Mouse (Mus musculus) liver, embryonic 16.5 days (tissue): ENCODE results near the gene Ssc4d. TPM values are rescaled to one million over a fixed set of nuclear protein-coding genes. Genes with fewer than 3 reads are reported as not detected.

Experiments used
- ATAC-seq: fragments of 200-750 bp; cut with Nextera tagmentation; 2 replicates; pipeline ENCODE4 v1.8.0; 2017; ENCODE audit warnings: low read depth, mild to moderate bottlenecking, moderate number of reproducible peaks, moderate library complexity
- H3K27ac ChIP-seq: fragments of 300-500 bp; sonication (generic); 2 replicates; pipeline ENCODE4 v1.5.1; 2014; ENCODE audit warnings: mild to moderate bottlenecking, low read length
- H3K27me3 ChIP-seq: fragments of 300-500 bp; sonication (generic); 2 replicates; pipeline ENCODE4 v1.6.1; 2014; ENCODE audit warnings: low read depth, low read length, mixed read lengths; ENCODE audit not compliant: control insufficient read depth, insufficient read depth
- H3K36me3 ChIP-seq: fragments of 300-500 bp; sonication (generic); 2 replicates; pipeline ENCODE4 v1.6.1; 2014; ENCODE audit warnings: mild to moderate bottlenecking; ENCODE audit not compliant: control insufficient read depth, insufficient read depth
- H3K4me1 ChIP-seq: fragments of 300-500 bp; sonication (generic); 2 replicates; pipeline ENCODE4 v1.6.1; 2014; ENCODE audit warnings: low read depth, low read length, mixed read lengths; ENCODE audit not compliant: control insufficient read depth
- H3K4me2 ChIP-seq: fragments of 300-500 bp; sonication (generic); 2 replicates; pipeline ENCODE4 v1.6.1; 2014; ENCODE audit warnings: low read depth, low read length, mixed read lengths
- H3K4me3 ChIP-seq: fragments of 300-500 bp; sonication (generic); 2 replicates; pipeline ENCODE4 v1.5.1; 2014; ENCODE audit warnings: low read depth, mild to moderate bottlenecking, low read length
- H3K9ac ChIP-seq: fragments of 300-500 bp; sonication (generic); 2 replicates; pipeline ENCODE4 v1.6.1; 2014; ENCODE audit warnings: low read depth, low read length
- H3K9me3 ChIP-seq: fragments of 300-500 bp; sonication (generic); replicated peaks from 2 replicates; pipeline ENCODE4 v1.6.1; 2016; ENCODE audit warnings: low read length; ENCODE audit not compliant: control insufficient read depth
- WGBS: fragments of 180-500 bp; shearing (Covaris S2); extraction: QIAGEN DNeasy Blood & Tissue Kit; methylation state at CpG from one replicate; pipeline ENCODE4 v1.1.7; 2014; ENCODE audit not compliant: insufficient replicate concordance; 5-methylcytosine and 5-hydroxymethylcytosine counted together
- polyA plus RNA-seq: library from polyadenylated mRNA; unstranded; fragments of >200 nt; fragmentation: Nextera tagmentation; extraction: Ambion mirVana; gene quantifications from 2 replicates; pipeline ENCODE4 v1.2.1, GENCODE M21; 2015

Gene Ssc4d
- polyA plus RNA-seq, 1 experiment from 2014 or later = 1.5 TPM

DNA sequence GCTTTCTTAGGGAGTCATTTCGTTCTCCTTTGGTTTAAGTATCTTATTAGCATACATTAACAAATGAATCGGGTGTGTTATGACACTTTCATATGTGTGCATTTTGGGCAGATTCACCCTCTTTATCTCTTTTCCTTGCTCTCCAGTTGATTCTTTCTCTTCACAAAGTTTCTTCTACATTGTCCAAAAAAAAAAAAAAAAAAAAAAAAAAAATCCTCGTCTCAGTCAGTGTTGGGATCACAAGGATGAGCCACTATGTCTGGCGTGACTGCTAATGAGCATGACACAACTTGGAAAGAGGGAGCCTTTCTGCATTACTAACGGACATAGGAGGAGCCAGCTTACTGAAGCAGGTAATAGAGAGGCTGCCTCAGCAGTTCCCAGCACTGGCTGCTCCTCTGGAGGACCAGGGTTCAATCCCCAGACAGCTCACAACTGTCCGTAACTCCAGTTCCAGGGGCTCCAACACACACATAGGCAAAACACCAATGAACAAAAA is 10.3 kb upstream of the Ssc4d start:
- no peak overlapping the region for H3K4me2 ChIP-seq
- ATAC-seq = no peak
- H3K4me3 ChIP-seq = no peak overlapping the region
- H3K4me1 ChIP-seq = no peaks in the 10 kb centered on the region
- H3K9me3 ChIP-seq = no peaks in the 10 kb centered on the region
- H3K27ac ChIP-seq = no peak overlapping the region
- no peaks in the 10 kb centered on the region for H3K27me3 ChIP-seq
- 59% methylated on average over 6 of the region's 6 CpGs for WGBS
- no peaks in the 10 kb centered on the region for H3K36me3 ChIP-seq
- no peak overlapping the region for H3K9ac ChIP-seq

DNA sequence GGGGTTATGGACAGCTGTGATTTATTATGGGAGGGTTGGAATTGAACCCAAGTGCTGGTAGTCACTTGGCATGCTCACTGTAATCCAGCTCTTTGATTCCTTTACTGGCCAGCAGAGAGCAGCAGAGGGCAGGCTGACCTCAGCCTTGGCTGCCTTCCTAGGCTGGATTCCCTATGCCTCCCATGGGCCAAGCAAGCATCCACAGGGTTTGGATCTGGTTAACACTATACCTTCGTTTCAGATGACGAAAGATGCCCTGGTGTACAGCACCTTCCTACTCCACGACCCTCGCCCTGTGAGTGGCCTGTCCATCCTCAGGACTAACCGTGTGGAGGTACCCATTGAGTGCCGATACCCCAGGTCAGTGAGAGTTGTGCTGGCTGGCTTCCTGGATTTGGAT is 8.1 kb upstream of the Ssc4d start:
- H3K9ac ChIP-seq = no peak overlapping the region
- no peaks in the 10 kb centered on the region for H3K27me3 ChIP-seq
- no peaks in the 10 kb centered on the region for H3K9me3 ChIP-seq
- H3K27ac ChIP-seq = no peak overlapping the region
- WGBS = 43% methylated on average over 6 of the region's 6 CpGs
- no peak overlapping the region for H3K4me3 ChIP-seq
- no peaks in the 10 kb centered on the region for H3K36me3 ChIP-seq
- no peaks in the 10 kb centered on the region for H3K4me1 ChIP-seq
- H3K4me2 ChIP-seq = no peak overlapping the region
- no peak for ATAC-seq

DNA sequence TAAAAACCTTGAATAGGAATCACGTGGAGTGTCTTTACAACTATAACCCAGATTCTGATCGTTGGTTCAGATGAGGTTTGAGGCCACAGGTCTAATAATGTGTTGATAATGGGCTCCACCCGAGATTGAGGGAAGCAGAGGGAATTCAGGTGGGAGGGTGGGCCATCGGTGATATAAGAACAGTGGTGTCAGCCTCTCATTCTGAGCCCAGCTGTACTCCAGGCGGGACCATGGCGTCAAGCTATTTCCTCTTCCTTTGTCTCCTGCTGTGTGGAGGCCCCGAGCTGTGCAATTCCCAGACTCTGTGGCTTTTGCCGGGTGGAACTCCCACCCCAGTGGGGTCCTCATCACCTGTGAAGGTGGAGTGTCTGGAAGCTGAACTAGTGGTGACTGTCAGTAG is 5.6 kb upstream of the Ssc4d start, which contains the start of gene Zp3:
TSS of gene Zp3 (plus strand) at position 196 of the 400 bp plus-strand sequence.
- ATAC-seq = no peak
- Histone ChIP-seq H3K9me3 (no peaks in the 10 kb centered on the region), H3K4me2 (no peak within 1 kb of the TSS), H3K27me3 (no peaks in the 10 kb centered on the region), H3K36me3 (no peaks in the 10 kb centered on the region), H3K4me1 (peaks cover 3% of the 10 kb centered on the region), H3K27ac (no peak within 1 kb of the TSS), H3K4me3 (no peak within 1 kb of the TSS), H3K9ac (no peak within 1 kb of the TSS)
- WGBS = 55% methylated on average over 8 of the region's 8 CpGs

- no peak overlapping the region for H3K4me3 ChIP-seq
- no peak overlapping the region for H3K4me2 ChIP-seq
- no peaks in the 10 kb centered on the region for H3K9me3 ChIP-seq
- no peak overlapping the region for H3K9ac ChIP-seq
- ATAC-seq = no peak
- H3K36me3 ChIP-seq = no peaks in the 10 kb centered on the region
- no peaks in the 10 kb centered on the region for H3K27me3 ChIP-seq
- H3K4me1 ChIP-seq = peaks cover 3% of the 10 kb centered on the region
- 54% methylated on average over 5 of the region's 5 CpGs for WGBS
- H3K27ac ChIP-seq = no peak overlapping the region
Measured at GRCm38 (mm10) chr5:135979381-135979780, 5.0 kb upstream of the Ssc4d start.

DNA sequence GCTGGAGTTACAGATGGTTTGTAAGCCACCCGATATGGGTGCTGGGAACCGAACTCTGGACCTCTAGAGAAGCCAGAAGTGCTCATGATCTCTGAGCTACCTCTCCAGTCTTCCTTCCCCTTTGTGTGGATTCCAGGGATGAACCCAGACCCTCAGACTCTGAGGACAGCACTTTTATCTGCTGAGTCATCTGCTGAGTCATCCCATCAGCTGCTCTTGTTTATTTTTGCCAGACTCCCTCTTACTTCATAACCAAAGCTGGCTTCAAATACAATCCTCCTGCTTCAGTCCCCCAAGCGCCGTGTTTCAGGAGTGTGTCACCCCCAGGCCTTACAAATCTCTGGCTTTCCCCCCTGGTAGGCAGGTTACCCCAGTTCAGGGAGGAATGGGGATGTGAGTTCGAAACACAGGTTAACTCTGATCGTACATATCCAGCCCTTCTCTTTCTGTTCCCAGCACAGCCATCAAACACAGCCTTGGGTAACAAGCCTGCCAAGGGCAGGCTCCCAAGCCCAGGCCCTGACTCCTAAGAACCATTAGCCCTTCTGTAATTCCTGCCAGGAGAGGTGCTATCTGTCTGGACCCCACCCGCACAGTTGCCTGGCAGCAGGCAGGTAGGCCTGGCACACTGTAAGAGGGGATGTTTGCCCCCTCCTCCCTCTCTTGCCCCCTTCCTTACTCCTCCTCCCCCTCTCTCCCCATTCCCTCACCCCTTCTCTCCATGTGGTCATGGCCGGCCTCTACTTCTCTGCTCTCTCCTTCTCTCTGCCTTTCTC is 1.8 kb upstream of the Ssc4d start:
- Histone ChIP-seq H3K9ac (no peak overlapping the region), H3K36me3 (no peaks in the 10 kb centered on the region), H3K4me2 (no peak overlapping the region), H3K4me3 (no peak overlapping the region), H3K4me1 (peaks cover 3% of the 10 kb centered on the region), H3K27me3 (no peaks in the 10 kb centered on the region), H3K9me3 (no peaks in the 10 kb centered on the region), H3K27ac (no peak overlapping the region)
- 80% methylated on average over 8 of the region's 8 CpGs for WGBS
- ATAC-seq = peak; percentile 62

DNA sequence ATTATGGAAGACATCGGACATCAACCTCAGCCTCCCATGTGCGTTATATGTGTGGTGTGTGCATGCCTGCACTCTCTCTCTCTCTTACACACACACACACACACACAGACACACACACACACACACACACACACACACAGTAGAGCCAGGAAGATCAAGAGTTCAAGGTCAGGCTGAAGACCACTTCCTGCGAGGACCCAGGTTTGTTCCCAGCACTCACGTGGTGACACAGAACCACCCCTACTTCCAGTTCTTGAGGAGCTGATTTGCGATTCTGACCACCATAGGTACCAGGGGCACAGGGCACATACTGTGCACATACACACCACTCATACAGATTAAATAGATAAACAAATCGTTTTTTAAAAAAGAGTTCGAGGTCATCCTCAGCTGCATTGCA is 2.5 kb downstream of the Ssc4d start:
- ATAC-seq = no peak
- Histone ChIP-seq H3K9me3 (no peaks in the 10 kb centered on the region), H3K27ac (no peak overlapping the region), H3K4me3 (no peak overlapping the region), H3K4me2 (no peak overlapping the region), H3K27me3 (no peaks in the 10 kb centered on the region), H3K36me3 (no peaks in the 10 kb centered on the region), H3K4me1 (peaks cover 3% of the 10 kb centered on the region), H3K9ac (no peak overlapping the region)
- 57% methylated on average over 7 of the region's 7 CpGs for WGBS

DNA sequence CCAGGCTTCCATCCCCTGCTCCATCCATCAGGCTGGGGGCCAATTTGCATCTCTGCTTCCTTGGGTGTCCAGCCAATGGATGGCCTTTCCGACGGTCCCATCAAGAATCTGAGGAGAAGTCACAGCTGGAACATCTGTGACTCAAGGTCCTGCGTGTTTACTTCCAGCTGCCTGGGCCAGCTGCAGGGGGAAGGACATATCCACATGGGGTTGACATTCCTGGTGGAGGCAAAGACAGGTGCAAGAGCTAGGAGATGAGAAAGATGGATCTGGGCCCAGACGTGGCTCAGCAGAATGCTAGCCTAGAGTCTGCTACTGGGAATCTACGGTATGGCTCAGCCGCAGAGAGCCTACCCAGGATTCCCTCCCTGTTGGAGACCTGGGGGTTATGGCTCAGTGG is 4.1 kb downstream of the Ssc4d start:
- Histone ChIP-seq H3K4me2 (no peak overlapping the region), H3K9me3 (no peaks in the 10 kb centered on the region), H3K9ac (no peak overlapping the region), H3K36me3 (no peaks in the 10 kb centered on the region), H3K4me3 (no peak overlapping the region), H3K27me3 (no peaks in the 10 kb centered on the region), H3K27ac (no peak overlapping the region), H3K4me1 (peaks cover 4% of the 10 kb centered on the region)
- WGBS = 77% methylated on average over 6 of the region's 6 CpGs
- ATAC-seq = no peak

GRCm38 (mm10) chr5:135968781-135969180 is 5.5 kb downstream of the Ssc4d start:
- Histone ChIP-seq H3K27ac (no peak overlapping the region), H3K9ac (no peak overlapping the region), H3K4me1 (peaks cover 4% of the 10 kb centered on the region), H3K9me3 (no peaks in the 10 kb centered on the region), H3K4me3 (no peak overlapping the region), H3K4me2 (no peak overlapping the region), H3K27me3 (no peaks in the 10 kb centered on the region), H3K36me3 (no peaks in the 10 kb centered on the region)
- ATAC-seq = no peak
- 42% methylated on average over 1 of the region's 1 CpGs for WGBS

DNA sequence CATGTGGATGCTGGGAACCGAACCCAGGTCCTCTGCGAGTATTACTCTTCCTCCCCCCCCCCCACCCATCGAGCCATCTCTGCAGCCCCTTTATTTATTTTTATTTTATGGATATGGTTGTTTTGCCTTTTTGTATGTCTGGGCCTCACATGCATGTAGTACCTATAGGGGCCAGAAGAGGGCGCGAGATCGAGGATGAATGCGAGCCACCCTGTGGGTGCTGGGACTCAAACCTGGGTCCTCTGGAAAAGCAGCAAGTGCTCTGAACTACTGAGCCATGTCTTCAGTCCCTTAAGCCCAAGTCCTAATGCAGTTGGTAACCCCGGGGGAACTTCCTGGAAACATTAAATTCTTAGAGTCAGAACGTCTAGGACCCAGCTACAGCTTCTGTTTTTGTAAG is 7.5 kb downstream of the Ssc4d start:
- 57% methylated on average over 9 of the region's 9 CpGs for WGBS
- H3K27me3 ChIP-seq = no peaks in the 10 kb centered on the region
- H3K27ac ChIP-seq = no peak overlapping the region
- H3K4me3 ChIP-seq = no peak overlapping the region
- peaks cover 15% of the 10 kb centered on the region for H3K4me1 ChIP-seq
- no peaks in the 10 kb centered on the region for H3K9me3 ChIP-seq
- H3K9ac ChIP-seq = no peak overlapping the region
- H3K36me3 ChIP-seq = no peaks in the 10 kb centered on the region
- H3K4me2 ChIP-seq = no peak overlapping the region
- ATAC-seq = no peak
